Mouse (Mus musculus): ENCODE measurements at regions not wholly inside any gene's neighbourhood (a gene's known extent, or its start where the extent isn't known, plus 50 kb on each side); places are given as distances from the start of the nearest gene placed in this dataset.

DNA sequence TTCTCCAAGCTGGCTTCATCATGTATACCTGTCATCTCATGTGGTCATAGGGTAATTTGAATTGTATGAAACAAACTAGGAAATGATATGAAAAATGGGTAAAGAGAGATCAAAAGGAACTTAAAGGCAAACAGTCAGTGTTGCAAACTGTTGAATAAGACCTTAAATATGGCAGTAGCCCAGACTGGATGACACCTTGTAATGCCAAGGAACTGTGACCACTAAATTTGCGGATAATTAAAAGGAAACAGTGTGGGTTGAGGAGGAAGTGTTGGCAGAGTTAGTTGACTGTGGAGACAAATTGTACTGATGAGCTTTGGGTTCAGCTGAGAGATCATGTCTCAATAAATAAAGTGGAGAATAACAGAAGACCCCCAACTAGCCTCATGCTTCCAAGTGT, 147.3 kb upstream of the Rasa1 start:
- no peak for DNase-seq (ENCODE audit: low spot score in 2 of 2)

DNA sequence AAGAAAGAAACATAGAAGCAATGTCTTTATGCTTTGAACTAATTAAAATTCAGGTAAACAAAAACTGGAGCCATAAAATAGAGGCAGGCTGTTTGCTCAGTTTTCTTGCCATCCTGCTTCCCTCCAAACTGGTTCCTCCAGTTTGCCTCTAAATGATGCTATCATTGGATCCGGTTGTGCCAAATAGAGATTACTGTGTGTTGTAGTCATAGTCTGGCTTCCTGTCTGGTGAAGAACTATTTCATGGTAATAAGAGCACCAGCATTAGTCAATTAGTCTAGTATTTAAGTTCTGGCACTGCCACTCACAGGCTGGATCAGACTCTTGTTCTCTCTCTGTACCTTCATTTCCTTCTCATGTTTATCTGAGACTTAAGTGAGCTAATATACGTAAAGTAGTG, 141.9 kb upstream of the Rasa1 start:
- no peak for DNase-seq (ENCODE audit: low spot score in 2 of 2)

DNA sequence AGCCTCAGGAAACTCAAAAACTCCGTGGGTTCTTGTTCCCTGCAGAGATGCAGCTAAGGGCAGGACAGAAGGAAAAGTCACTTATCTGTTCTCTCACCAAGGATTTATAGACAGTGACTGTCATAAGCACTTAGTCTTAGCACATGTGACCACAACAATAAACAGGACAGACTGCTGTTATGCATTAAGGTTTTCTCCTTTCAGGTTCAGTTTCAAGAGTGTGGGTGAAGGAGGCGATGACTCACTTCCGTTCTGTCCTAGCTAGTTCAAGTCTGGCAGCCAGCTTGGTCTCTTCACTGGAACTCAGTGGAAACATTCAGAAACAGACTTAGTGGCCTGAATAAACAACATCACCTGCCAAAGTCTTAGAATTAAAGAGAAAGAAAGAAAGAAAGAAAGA, 141.1 kb upstream of the Rasa1 start:
- no peak for DNase-seq (ENCODE audit: low spot score in 2 of 2)

DNA sequence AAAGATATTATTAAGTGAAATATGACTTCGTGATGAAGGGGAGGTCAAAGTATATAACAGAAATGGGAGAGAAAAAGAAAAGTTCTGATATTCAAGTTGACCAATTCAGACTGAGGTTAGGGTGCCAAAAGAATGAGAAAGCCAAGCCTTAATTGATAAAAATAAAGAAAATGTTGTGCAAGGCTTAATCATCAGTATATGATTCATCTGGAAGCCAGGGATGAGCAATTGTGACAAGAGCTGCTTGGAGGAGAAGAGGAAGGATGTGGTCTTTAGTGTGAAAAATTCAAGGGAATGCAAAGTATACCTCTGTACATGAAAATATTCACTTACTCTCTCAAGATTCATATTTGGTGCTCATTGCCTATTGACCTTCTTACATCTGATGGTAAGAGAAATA, 129.7 kb upstream of the Rasa1 start:
- DNase-seq (ENCODE audit: low spot score in 2 of 2), result no peak

DNA sequence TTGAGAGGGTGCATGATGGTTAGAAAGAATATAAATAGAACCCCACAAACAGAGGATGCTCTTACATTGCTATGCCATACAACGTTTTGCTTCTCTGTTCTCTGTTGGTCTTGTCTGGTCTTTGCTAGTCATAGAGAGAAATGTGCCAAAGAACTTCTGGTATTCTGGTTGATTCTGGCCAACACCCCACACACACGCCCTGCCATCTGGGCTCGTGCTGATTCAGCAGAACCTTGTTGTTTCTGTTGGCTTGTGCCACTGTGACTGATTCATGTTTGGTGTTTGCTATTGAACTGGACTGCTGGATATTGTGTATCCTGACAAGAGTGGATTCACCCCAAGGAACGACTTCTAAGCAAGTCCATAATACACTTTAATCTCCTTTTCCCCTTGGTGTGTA, 126.0 kb upstream of the Rasa1 start:
- DNase-seq (ENCODE audit: low spot score in 2 of 2), result no peak

DNA sequence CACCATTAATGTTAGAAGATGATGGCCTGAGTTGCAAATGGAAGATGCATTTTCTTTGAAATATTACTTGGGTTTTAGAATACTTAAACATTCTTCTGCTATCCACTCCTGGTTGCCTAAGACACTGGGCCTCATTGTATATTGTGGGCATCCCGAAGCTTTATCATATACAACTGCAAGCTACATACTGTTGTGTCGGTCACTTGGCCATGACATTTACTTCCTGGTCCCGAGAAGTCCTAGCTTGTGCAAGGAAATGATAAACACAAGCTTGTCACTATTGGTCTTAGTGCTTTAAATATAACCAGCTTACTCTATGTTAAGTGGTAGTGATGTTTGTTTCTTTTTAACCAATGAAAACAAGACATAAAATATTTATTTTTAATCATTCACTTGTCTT, 122.4 kb upstream of the Rasa1 start:
- DNase-seq (ENCODE audit: low spot score in 2 of 2), result no peak

DNA sequence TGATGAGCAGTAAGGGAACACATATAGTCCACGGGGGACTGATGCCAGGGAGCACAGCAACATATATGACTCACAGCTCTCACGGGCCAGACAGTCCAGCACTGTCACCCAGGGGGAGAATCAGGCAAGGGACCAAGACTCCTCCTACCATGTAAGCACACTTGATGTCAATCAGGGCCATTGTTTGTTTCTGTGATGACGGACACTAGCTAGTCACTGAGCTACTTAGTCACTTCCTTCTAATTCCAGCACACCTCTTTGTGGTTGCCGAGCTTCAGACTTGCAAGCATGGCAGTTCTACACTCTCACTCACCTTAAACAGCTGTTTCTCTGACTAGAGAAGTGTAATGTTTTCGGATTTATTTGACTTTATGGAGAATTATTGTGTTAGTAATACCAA, 109.9 kb upstream of the Rasa1 start:
- no peak for DNase-seq (ENCODE audit: low spot score in 2 of 2)

DNA sequence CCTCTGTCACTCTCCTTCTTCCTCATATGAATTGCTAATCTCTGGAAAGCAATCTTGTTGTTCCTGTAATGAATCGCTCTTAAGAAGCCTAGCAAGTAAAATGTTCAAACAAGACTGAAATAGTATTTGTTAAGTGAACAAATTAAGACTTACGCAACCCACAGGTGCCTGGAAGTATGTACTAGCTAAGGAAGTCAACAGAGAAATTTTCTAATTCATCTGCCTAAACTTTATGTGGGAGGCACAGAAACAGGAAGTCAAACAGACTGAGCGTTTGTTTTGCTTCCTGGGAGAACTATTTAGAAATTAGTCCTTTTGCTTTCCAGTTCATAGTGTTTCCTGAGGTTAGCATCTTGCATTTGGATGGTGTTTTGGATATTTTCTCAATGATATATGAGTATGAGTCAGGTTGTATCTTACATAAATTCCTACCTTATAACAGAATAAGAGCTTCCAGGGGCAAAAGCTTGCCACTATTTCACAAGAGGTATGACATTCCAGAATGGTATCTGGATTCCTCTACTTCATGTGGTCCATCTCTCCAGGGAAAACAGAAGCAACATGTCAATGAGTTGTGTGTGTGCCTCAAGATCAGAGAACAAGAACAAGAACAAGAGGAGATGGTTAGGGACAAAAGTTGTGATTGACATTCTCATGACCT, 87.5 kb upstream of the Rasa1 start:
- no peak for DNase-seq (ENCODE audit: low spot score in 2 of 2)

DNA sequence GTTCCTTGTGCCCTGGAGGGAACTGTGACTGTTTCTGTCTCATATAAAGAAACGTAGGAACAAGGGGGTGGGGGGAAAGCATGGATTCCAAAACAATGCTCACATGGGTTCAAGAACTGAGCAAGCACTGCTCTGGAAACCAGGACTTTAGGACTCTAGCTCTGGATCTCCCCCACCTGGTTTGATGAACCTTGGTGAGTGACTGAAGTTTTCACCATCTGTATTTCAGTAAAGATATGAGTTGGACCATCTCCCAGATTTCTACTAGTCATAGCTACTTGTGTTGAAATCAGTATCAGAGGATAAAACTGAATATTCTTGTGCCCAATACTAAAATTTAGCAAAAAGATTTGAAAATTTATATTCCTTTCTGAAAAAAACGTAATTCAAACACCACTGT, 70.7 kb upstream of the Rasa1 start:
- DNase-seq (ENCODE audit: low spot score in 2 of 2), result no peak

DNA sequence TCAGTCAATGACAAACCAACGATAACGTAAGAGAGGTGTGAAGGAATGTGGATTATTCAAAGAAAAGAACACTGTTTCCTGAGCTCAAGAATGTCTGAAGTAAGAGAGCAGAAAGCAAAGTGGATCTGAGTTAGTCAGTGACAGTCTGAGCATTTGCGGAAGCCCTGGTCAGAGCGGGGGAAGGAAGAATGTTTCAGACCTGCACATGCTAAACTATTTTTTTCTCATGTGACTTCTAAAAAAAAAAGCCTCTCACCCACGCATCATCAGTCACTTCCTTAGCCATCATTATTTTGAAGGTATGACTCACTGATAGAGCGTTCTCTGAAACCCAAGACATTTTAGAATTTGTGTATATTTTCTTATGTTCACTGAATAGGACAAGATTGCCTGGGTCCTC, 70.2 kb upstream of the Rasa1 start:
- DNase-seq (ENCODE audit: low spot score in 2 of 2), result no peak

DNA sequence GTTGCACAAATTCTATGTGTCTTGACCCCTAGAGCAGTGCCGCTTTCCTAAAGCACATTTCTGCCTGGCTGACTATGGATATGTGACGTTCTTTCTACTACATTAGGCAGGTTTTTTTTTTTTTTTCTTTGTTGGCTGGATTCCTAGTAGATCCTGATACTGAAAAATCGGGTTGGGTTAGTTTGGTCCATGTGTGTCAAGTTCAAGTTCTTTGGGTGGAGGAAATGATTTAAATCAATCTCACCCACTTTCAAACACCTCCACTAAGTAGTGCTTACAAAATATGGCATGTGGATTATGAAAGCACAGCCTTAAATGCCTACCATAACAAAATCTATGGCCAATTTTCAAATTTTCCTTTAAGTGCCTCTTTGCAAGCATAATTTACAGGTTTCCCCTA, 63.1 kb upstream of the Rasa1 start:
- no peak for DNase-seq (ENCODE audit: low spot score in 2 of 2)
